Mouse (Mus musculus) kidney, embryonic 15.5 days (tissue): ENCODE measurements at regions not wholly inside any gene's neighbourhood (a gene's known extent, or its start where the extent isn't known, plus 50 kb on each side); places are given as distances from the start of the nearest gene placed in this dataset.

Source experiments
- ATAC-seq: fragments of 200-750 bp; cut with Nextera tagmentation; replicated peaks from 2 replicates; pipeline ENCODE4 v1.8.0; 2017; ENCODE audit warnings: moderate TSS enrichment; ENCODE audit not compliant: low FRiP score
- H3K27ac ChIP-seq: fragments of 300-500 bp; sonication (generic); 2 replicates; pipeline ENCODE4 v1.5.1; 2015; ENCODE audit warnings: mild to moderate bottlenecking, inconsistent platforms
- H3K27me3 ChIP-seq: fragments of 300-500 bp; sonication (generic); 2 replicates; pipeline ENCODE4 v1.6.1; 2015; ENCODE audit warnings: inconsistent platforms
- H3K36me3 ChIP-seq: fragments of 300-500 bp; sonication (generic); 2 replicates; pipeline ENCODE4 v1.6.1; 2015; ENCODE audit warnings: inconsistent platforms
- H3K4me1 ChIP-seq: fragments of 300-500 bp; sonication (generic); 2 replicates; pipeline ENCODE4 v1.6.1; 2015; ENCODE audit warnings: inconsistent platforms
- H3K4me2 ChIP-seq: fragments of 300-500 bp; sonication (generic); 2 replicates; pipeline ENCODE4 v1.6.1; 2015; ENCODE audit warnings: moderate library complexity, mild to moderate bottlenecking, inconsistent platforms
- H3K4me3 ChIP-seq: fragments of 300-500 bp; sonication (generic); replicated peaks from 2 replicates; pipeline ENCODE4 v1.5.1; 2015; ENCODE audit warnings: mild to moderate bottlenecking, inconsistent platforms
- H3K9ac ChIP-seq: fragments of 300-500 bp; sonication (generic); 2 replicates; pipeline ENCODE4 v1.6.1; 2015; ENCODE audit warnings: mild to moderate bottlenecking, inconsistent platforms
- H3K9me3 ChIP-seq: fragments of 300-500 bp; sonication (generic); replicated peaks from 2 replicates; pipeline ENCODE4 v1.6.1; 2016; ENCODE audit warnings: inconsistent platforms
- WGBS: fragments of 180-500 bp; shearing (Covaris S2); methylation state at CpG from one replicate; pipeline ENCODE4 v1.1.7; 2015; ENCODE audit warnings: mixed read lengths; 5-methylcytosine and 5-hydroxymethylcytosine counted together

DNA sequence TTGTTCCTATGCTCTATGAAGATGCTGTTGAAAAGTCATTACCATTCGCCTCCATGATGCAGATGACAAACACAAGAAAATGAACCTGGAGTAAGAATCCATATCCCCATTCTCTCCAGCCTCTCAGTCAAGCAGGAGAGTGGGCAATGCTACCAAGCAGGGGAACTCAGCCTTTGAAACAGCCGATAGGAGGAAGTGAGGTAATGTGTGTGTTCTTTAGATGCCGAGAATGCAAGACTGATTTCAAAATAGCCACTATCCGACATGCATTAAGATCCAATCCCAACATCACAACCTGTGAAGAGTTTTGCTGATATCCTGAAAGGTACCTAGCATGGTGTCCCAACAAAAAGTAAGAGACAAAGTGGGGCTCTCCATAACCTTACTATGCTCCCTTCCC lies 611.8 kb downstream of the Efna5 start:
- 90% methylated on average over 4 of the region's 4 CpGs for WGBS
- Histone ChIP-seq H3K4me3 (no peak overlapping the region), H3K9me3 (no peaks in the 10 kb centered on the region), H3K36me3 (no peaks in the 10 kb centered on the region), H3K9ac (no peak overlapping the region), H3K4me2 (no peak overlapping the region), H3K27ac (no peak overlapping the region), H3K4me1 (no peaks in the 10 kb centered on the region), H3K27me3 (no peaks in the 10 kb centered on the region)
- ATAC-seq, result no peak

GRCm38 (mm10) chr17:62253448-62253847 lies 627.7 kb downstream of the Efna5 start:
- H3K4me3 ChIP-seq, result no peak overlapping the region
- no peaks in the 10 kb centered on the region for H3K27me3 ChIP-seq
- no peak for ATAC-seq
- no peak overlapping the region for H3K9ac ChIP-seq
- no peak overlapping the region for H3K4me2 ChIP-seq
- no peaks in the 10 kb centered on the region for H3K4me1 ChIP-seq
- WGBS, result 62% methylated on average over 3 of the region's 3 CpGs
- no peaks in the 10 kb centered on the region for H3K36me3 ChIP-seq
- no peaks in the 10 kb centered on the region for H3K9me3 ChIP-seq
- H3K27ac ChIP-seq, result no peak overlapping the region

GRCm38 (mm10) chr17:62248011-62248410 lies 633.1 kb downstream of the Efna5 start:
- no peaks in the 10 kb centered on the region for H3K4me1 ChIP-seq
- no peaks in the 10 kb centered on the region for H3K27me3 ChIP-seq
- no peak overlapping the region for H3K9ac ChIP-seq
- no peak overlapping the region for H3K27ac ChIP-seq
- no peak overlapping the region for H3K4me2 ChIP-seq
- no peak overlapping the region for H3K4me3 ChIP-seq
- ATAC-seq, result no peak
- WGBS, result 40% methylated on average over 3 of the region's 3 CpGs
- no peaks in the 10 kb centered on the region for H3K9me3 ChIP-seq
- no peaks in the 10 kb centered on the region for H3K36me3 ChIP-seq

GRCm38 (mm10) chr17:62246650-62247049 lies 634.5 kb downstream of the Efna5 start:
- WGBS, result 76% methylated on average over 4 of the region's 4 CpGs
- H3K4me1 ChIP-seq, result no peaks in the 10 kb centered on the region
- no peak for ATAC-seq

DNA sequence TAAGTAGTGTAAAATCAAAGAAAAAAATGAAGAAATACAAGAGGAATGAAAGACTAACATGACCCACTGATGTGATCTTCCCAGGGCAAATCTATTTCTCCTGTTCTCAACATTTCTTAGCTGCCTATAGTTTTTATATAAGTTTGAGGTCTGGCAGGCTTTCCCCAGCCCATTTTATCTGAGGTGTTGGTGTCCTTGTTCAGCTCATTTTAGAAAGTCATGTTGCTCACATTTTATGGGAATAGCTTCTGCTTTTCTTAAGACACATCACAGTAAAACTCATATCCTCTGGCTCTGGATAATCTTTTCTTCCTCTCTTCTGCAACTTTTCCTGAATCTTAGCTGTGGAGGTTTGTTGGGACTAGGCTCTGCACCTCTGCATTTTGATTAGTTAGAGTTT lies 650.2 kb downstream of the Efna5 start:
- H3K4me2 ChIP-seq, result no peak overlapping the region
- ATAC-seq, result no peak
- no peaks in the 10 kb centered on the region for H3K36me3 ChIP-seq
- H3K9ac ChIP-seq, result no peak overlapping the region
- no peaks in the 10 kb centered on the region for H3K9me3 ChIP-seq
- H3K27me3 ChIP-seq, result no peaks in the 10 kb centered on the region
- no peak overlapping the region for H3K4me3 ChIP-seq
- H3K27ac ChIP-seq, result no peak overlapping the region
- no peaks in the 10 kb centered on the region for H3K4me1 ChIP-seq

More at GRCm38 (mm10) chr17:62246650-62247049, 634.5 kb downstream of the Efna5 start:
- Histone ChIP-seq H3K9ac (no peak overlapping the region), H3K36me3 (no peaks in the 10 kb centered on the region), H3K9me3 (no peaks in the 10 kb centered on the region), H3K27me3 (no peaks in the 10 kb centered on the region), H3K4me3 (no peak overlapping the region), H3K4me2 (no peak overlapping the region), H3K27ac (no peak overlapping the region)

DNA sequence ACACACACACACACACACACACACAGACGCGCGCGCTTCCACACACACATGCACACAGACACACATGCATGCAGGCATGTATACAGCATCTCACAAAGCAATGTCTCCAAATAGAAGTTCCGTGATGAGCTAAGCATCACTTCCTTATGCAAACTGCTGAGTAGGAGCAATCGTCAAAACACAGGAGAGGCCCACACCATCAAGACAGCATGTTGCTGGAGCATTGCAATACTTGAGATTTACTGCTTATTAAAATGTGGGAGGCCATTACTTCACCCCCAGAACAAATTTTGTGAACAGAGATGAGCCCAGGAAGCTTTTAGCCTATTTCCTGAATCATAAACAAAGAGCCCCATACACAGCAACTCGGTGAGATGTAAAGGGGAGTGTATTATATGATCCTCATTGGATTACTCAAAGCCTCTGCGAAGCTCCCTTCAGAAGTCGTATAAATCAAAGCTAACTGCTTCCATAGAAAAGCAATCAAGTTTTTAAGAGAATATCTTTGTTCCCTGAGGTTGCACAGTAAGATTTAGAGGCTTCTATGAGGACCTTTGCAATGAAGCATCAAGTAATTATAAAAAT lies 670.6 kb downstream of the Efna5 start:
- ATAC-seq, result no peak
- Histone ChIP-seq H3K9ac (no peak overlapping the region), H3K27me3 (no peaks in the 10 kb centered on the region), H3K4me3 (no peak overlapping the region), H3K27ac (no peak overlapping the region), H3K36me3 (no peaks in the 10 kb centered on the region), H3K4me1 (no peaks in the 10 kb centered on the region), H3K9me3 (no peaks in the 10 kb centered on the region), H3K4me2 (no peak overlapping the region)
- 59% methylated on average over 9 of the region's 9 CpGs for WGBS

DNA sequence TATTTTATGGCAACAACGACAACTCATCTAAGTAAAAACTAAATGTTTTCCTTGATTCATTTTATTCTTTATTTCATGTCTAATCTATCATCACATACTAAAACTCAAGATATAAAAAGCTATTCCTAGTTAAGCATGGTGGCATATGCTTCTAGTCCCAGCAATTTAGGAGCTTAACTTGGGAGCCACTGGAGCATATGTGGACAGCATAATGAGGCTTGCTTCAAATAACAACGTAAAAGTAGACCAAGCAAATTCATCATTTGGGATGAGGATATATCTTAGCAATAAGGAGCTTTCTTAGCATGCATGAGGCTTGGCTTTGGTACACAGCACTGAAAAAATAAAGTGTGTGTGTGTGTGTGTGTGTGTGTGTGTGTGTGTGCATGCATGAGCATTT lies 678.5 kb downstream of the Efna5 start:
- no peak overlapping the region for H3K27ac ChIP-seq
- no peak for ATAC-seq
- no peak overlapping the region for H3K9ac ChIP-seq
- H3K36me3 ChIP-seq, result no peaks in the 10 kb centered on the region
- no peak overlapping the region for H3K4me2 ChIP-seq
- H3K4me3 ChIP-seq, result no peak overlapping the region
- no peaks in the 10 kb centered on the region for H3K4me1 ChIP-seq
- H3K9me3 ChIP-seq, result no peaks in the 10 kb centered on the region
- H3K27me3 ChIP-seq, result no peaks in the 10 kb centered on the region
- WGBS, result 89% methylated on average over 2 of the region's 2 CpGs

DNA sequence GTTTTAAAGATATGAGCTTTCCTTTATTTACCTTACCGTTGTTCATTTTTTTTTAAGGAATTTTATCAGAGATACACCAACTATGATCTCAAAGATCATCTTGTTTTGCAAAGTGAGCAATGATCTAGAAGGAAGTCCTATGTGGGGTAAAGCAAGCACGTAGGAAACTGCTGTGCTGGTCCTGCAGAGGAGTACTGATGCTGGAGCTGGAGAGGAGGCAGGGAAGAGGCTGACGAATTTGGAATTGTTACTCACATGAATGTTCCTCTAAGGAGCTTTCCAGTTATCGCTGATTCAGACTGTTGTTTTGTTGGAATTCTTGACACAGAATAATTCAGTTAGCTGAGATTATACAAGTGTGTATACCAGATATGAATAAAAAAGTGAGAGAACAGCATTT lies 680.6 kb downstream of the Efna5 start:
- Histone ChIP-seq H3K27ac (no peak overlapping the region), H3K27me3 (no peaks in the 10 kb centered on the region), H3K4me3 (no peak overlapping the region), H3K9ac (no peak overlapping the region), H3K4me2 (no peak overlapping the region), H3K36me3 (no peaks in the 10 kb centered on the region), H3K9me3 (no peaks in the 10 kb centered on the region), H3K4me1 (no peaks in the 10 kb centered on the region)
- WGBS, result 84% methylated on average over 4 of the region's 4 CpGs
- no peak for ATAC-seq

DNA sequence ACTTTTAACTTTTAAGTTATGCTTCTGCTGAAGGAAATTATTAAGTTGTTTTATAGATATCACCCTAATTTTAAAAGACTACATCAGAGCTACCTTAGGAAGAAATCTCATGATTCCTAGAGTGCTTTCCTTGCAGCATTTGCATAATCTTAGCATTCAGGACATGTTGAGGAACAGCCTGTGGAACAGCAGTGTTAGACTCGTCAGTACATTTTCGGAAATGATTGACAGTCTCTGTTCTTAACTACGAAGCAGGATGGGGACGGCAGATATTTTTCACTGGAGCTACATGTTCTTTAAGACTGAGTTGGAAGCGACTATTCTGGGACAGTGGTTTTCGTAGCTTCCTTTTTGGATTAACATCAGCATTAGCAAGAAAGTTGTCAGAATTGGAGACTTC lies 681.6 kb downstream of the Efna5 start:
- no peak overlapping the region for H3K4me2 ChIP-seq
- H3K27ac ChIP-seq, result no peak overlapping the region
- no peaks in the 10 kb centered on the region for H3K9me3 ChIP-seq
- no peak for ATAC-seq
- 90% methylated on average over 6 of the region's 6 CpGs for WGBS
- no peak overlapping the region for H3K9ac ChIP-seq
- no peaks in the 10 kb centered on the region for H3K36me3 ChIP-seq
- H3K4me3 ChIP-seq, result no peak overlapping the region
- no peaks in the 10 kb centered on the region for H3K27me3 ChIP-seq
- no peaks in the 10 kb centered on the region for H3K4me1 ChIP-seq

- H3K27me3 ChIP-seq, result no peaks in the 10 kb centered on the region
- WGBS, result 73% methylated on average over 2 of the region's 2 CpGs
- H3K36me3 ChIP-seq, result no peaks in the 10 kb centered on the region
- no peak overlapping the region for H3K4me3 ChIP-seq
- no peak overlapping the region for H3K27ac ChIP-seq
- no peak for ATAC-seq
- no peaks in the 10 kb centered on the region for H3K4me1 ChIP-seq
- H3K4me2 ChIP-seq, result no peak overlapping the region
- no peak overlapping the region for H3K9ac ChIP-seq
- no peaks in the 10 kb centered on the region for H3K9me3 ChIP-seq
These were observed 702.4 kb downstream of the Efna5 start for GRCm38 (mm10) chr17:62178612-62179210.

GRCm38 (mm10) chr17:62176336-62176735 lies 704.8 kb downstream of the Efna5 start:
- Histone ChIP-seq H3K27ac (no peak overlapping the region), H3K4me2 (no peak overlapping the region), H3K4me3 (no peak overlapping the region), H3K36me3 (no peaks in the 10 kb centered on the region), H3K4me1 (no peaks in the 10 kb centered on the region), H3K9ac (no peak overlapping the region), H3K9me3 (no peaks in the 10 kb centered on the region), H3K27me3 (no peaks in the 10 kb centered on the region)
- no peak for ATAC-seq
- 58% methylated on average over 5 of the region's 5 CpGs for WGBS

DNA sequence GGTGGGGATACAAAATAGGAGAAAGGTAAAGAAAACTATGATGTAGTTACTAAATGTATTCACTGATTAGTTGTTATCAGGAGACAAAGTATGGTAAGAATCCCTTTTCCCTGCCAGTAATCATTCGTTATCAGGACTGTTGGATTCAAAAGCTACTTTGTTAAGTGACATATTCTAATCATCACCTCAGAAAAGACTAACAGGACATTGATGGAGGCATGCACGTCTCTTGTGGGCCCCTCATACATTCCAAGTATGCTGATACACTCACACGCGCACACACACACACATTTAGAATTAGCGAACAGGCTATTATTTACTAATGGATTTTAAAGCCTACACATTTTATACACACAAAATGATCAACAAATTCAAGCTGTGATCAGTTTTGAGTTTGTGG lies 708.8 kb downstream of the Efna5 start:
- no peak for ATAC-seq
- Histone ChIP-seq H3K4me1 (no peaks in the 10 kb centered on the region), H3K9ac (no peak overlapping the region), H3K27ac (no peak overlapping the region), H3K4me2 (no peak overlapping the region), H3K9me3 (no peaks in the 10 kb centered on the region), H3K4me3 (no peak overlapping the region), H3K36me3 (no peaks in the 10 kb centered on the region), H3K27me3 (no peaks in the 10 kb centered on the region)
- WGBS, result 82% methylated on average over 5 of the region's 5 CpGs

GRCm38 (mm10) chr17:62171532-62171931 lies 709.6 kb downstream of the Efna5 start:
- H3K4me3 ChIP-seq, result no peak overlapping the region
- no peaks in the 10 kb centered on the region for H3K9me3 ChIP-seq
- H3K27ac ChIP-seq, result no peak overlapping the region
- H3K27me3 ChIP-seq, result no peaks in the 10 kb centered on the region
- H3K4me2 ChIP-seq, result no peak overlapping the region
- H3K4me1 ChIP-seq, result no peaks in the 10 kb centered on the region
- no peak overlapping the region for H3K9ac ChIP-seq
- 76% methylated on average over 4 of the region's 4 CpGs for WGBS
- H3K36me3 ChIP-seq, result no peaks in the 10 kb centered on the region
- no peak for ATAC-seq
